ENCODE assay signal across 36 mouse cellular contexts in genomic region chr13:118819785-118820184, GRCm38 (mm10).
"Had no signal": no experiment of that assay in that cellular context is flagged by ENCODE, and none has a peak within 500 bp of the region (broad histone marks: within the 10 kb centered on the region; RNA-seq: fewer than 3 reads in every experiment).

No protein-coding gene starts in this region.

- H3K9ac ChIP-seq: heart, embryonic 12.5 days; heart, embryonic 13.5 days; heart, embryonic 15.5 days; hindbrain, embryonic 12.5 days; hindbrain, embryonic 13.5 days; hindbrain, embryonic 14.5 days; hindbrain, embryonic 15.5 days; intestine, embryonic 15.5 days; kidney, embryonic 15.5 days had no signal

- H3K9me3 ChIP-seq: heart, embryonic 10.5 days; heart, embryonic 12.5 days; heart, embryonic 13.5 days; heart, embryonic 15.5 days; hindbrain, embryonic 10.5 days; hindbrain, embryonic 12.5 days; hindbrain, embryonic 13.5 days; hindbrain, embryonic 15.5 days; intestine, embryonic 15.5 days; kidney, embryonic 15.5 days had no signal

- ATAC-seq: hindbrain, embryonic 16.5 days; hindbrain, postnatal 0 days; inflammation-experienced regulatory T-cells, adult 6 months; intestine, embryonic 15.5 days; intestine, embryonic 16.5 days; intestine, postnatal 0 days had no signal

- H3K4me3 ChIP-seq: heart, embryonic 10.5 days; heart, embryonic 12.5 days; heart, embryonic 13.5 days; heart, embryonic 15.5 days; hindbrain, embryonic 10.5 days; hindbrain, embryonic 12.5 days; hindbrain, embryonic 13.5 days; hindbrain, embryonic 15.5 days; intestine, embryonic 15.5 days; kidney, embryonic 15.5 days; layer of hippocampus, adult 2 months; left cerebral cortex, adult 2 months had no signal

- H3K36me3 ChIP-seq: heart, embryonic 10.5 days; heart, embryonic 12.5 days; heart, embryonic 13.5 days; heart, embryonic 15.5 days; hindbrain, embryonic 10.5 days; hindbrain, embryonic 12.5 days; hindbrain, embryonic 13.5 days; hindbrain, embryonic 15.5 days; intestine, embryonic 15.5 days; kidney, embryonic 15.5 days had no signal

- DNase-seq: heart, postnatal 10 days; heart, postnatal 14 days; heart, postnatal 36 days; heart, postnatal 4 days; kidney, adult 11 months; kidney, adult 18-20 months; kidney, adult 2 months; kidney, adult 8-10 months; kidney, adult 9 months; kidney, postnatal 10 days; kidney, postnatal 14 days; kidney, postnatal 25 days; kidney, postnatal 36 days; kidney, postnatal 4 days; layer of hippocampus, adult 9-11 months; layer of hippocampus, postnatal 36 days had no signal

- H3K27ac ChIP-seq: heart, embryonic 10.5 days; heart, embryonic 13.5 days; heart, embryonic 15.5 days; hindbrain, embryonic 10.5 days; hindbrain, embryonic 12.5 days; hindbrain, embryonic 13.5 days; hindbrain, embryonic 14.5 days; hindbrain, embryonic 15.5 days; hindbrain, postnatal 0 days; intestine, embryonic 15.5 days; kidney, embryonic 15.5 days; kidney, postnatal 0 days; layer of hippocampus, adult 2 months; left cerebral cortex, adult 2 months had no signal

- H3K4me1 ChIP-seq: heart, embryonic 10.5 days; heart, embryonic 12.5 days; heart, embryonic 13.5 days; heart, embryonic 15.5 days; hindbrain, embryonic 10.5 days; hindbrain, embryonic 12.5 days; hindbrain, embryonic 13.5 days; hindbrain, embryonic 15.5 days; intestine, embryonic 15.5 days; kidney, embryonic 15.5 days had no signal

- H3K27me3 ChIP-seq: heart, embryonic 12.5 days; heart, embryonic 13.5 days; heart, embryonic 15.5 days; hindbrain, embryonic 12.5 days; hindbrain, embryonic 13.5 days; hindbrain, embryonic 15.5 days; intestine, embryonic 15.5 days; kidney, embryonic 15.5 days had no signal

- H3K4me2 ChIP-seq: heart, embryonic 11.5 days; heart, embryonic 12.5 days; heart, embryonic 13.5 days; heart, embryonic 15.5 days; hindbrain, embryonic 12.5 days; hindbrain, embryonic 13.5 days; hindbrain, embryonic 14.5 days; hindbrain, embryonic 15.5 days; intestine, embryonic 15.5 days; kidney, embryonic 15.5 days had no signal
